Mouse (Mus musculus) ovary, adult 18-20 months (tissue): Measurements from ENCODE around the gene Pdcd6.
A peak's percentile ranks its signal among the peaks of the same experiment; 100 is the strongest.

Experiments used
- DNase-seq: peaks from one replicate; pipeline ENCODE4 v3.0.0; 2022; ENCODE audit warnings: low spot score, mixed read lengths

Pdcd6 gene

DNA sequence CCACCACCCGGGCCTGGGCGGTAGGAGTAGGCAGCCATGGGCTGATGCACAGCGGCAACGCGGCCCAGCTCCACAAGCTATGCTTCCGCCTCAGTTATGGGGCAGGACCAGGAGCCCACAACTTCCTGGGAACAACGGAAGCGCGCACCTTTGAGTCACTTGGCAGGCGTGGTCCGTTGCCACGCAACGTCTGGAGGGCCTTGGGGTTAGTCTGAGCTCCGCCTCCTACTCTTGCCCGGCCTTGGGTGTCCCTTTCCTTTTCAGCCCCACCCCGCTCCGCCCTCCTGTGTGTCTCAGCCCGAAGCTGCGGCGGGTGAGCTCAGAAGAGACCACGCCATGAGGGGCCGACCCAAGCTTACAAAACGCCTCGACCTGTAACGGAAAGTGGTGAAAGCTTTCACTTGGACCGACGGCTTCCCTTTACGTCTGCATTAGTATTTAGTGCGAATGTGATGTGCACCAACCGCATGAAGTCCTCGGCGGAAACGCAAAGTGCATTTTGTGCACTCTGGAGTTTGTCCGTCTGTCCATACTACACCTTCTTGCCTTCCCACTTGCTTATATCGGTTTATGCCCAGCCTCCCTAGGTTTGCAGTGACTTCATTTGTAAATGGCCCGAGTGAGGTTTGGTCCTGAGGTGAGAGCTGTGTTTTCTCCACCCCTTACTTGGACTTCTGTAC is at the start of gene Pdcd6:
Gene Pdcd6 (minus strand): TSS at position 411 of the 680 bp plus-strand sequence.
- peak; percentile 96 for DNase-seq

DNA sequence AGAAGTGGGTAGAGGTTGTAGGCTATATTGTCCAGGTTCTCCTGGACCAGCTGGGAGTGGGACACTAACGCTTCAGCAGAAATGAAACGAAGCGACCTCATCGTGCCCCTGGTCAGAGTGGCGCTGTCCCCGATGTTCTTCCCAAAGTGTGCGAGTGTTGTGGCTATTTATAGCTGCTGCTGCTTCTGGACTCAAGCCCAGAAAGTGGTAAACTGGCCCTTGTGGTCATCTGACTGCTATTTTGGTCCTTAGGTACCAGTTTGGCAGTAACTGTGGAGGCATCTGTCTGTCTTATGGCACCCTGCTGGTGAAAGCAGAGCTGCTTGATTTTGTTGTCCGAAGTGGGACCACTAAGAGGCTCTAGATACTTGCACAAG is 46.5 kb upstream of the Pdcd6 start, which contains the start of gene Lrrc14b:
Gene Lrrc14b (minus strand): TSS at position 147 of the 377 bp plus-strand sequence.
- DNase-seq: peak; percentile 14

DNA sequence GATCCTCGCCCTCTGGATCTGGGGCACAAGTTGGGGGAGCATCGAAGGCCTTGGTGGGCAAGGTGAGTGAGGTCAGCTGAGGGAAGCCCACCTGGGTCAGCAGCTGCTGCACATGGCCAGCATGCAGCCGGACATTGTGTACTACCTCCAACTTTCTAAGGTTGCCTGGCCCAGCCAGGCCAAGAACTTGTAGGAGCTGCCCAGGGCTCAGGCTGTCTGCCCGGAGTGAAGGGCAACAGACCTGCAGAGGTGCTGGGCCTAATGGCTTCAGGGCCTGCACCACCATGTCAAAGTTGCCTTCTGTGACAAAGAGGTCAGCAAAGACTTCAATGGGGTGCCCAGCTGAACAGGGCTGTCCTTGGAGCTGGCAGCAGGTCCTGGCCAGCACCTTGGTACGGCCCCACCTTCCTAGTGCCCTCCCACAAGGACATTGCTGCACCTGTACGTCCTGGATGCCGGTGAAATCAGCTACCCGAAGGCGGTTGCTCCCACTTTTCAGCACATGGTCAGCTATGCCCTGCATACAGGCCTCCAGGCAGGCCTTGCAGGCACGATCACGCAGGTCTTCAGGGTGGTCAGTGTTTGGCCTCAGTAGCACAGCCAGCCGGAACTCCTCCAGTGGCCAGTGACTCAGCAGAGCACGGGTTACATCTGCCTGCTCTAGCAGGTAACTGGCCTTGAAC is 45.9 kb upstream of the Pdcd6 start:
- no peak for DNase-seq

DNA sequence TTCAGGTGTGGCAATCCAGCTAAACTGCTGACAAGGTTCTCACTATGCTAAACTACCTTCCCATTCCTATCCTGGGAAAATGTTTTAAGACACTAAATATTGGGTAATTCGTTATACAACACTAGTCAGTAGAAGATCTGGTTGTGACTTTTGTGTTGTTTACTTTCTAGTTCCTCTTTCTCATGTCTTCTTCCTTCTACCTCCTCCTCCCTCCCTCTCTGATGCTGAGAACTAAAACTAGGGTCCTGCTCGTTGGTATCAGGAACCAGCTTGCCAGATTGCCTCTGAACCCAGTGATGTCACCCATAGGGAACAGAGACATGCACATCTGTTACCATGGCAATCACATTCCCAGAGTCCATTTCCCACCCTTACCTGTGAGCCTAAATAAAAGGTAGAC is 44.8 kb upstream of the Pdcd6 start:
- no peak for DNase-seq

DNA sequence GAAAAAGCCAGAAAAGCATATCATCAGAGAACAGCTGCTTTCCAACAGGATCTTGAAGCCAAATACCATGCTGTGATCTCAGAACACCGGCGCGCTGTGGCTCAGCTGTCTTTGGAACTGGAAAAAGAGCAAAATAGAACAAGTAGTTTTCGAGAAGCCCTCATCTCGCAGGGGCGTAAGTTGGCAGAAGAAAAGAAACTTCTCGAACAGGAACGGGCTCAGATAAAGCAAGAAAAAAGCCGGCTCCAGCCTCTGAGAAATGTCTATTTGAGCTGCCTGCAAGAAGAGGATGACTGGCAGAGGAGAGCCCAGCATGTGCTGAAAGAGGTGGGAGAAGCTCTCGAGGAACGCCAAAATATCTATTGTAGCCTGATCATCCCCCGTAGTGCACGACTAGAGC is 39.1 kb upstream of the Pdcd6 start:
- DNase-seq: no peak

DNA sequence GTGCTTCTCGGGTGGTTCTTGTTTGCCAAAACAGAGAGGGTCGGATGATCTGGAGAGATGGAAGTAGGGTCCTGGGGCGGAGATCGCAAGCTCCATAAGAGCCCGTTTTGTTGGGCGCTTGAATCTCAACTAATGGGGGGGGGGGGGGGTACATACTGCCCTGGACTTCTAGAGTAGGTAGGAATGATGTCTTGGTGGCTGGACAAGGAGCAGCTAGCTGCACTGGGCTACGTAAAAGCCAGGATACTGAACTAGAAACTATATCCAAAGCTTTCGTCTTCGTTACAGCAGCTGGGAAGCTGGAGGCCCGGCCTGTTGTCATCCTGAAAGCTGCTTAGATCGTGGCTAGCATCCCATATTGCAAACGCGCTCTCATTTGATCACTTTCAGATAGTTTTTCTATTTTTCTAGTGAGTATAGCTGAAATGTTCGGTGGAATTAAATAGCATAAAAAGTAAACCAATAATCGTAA is 33.1 kb upstream of the Pdcd6 start:
- DNase-seq: no peak

DNA sequence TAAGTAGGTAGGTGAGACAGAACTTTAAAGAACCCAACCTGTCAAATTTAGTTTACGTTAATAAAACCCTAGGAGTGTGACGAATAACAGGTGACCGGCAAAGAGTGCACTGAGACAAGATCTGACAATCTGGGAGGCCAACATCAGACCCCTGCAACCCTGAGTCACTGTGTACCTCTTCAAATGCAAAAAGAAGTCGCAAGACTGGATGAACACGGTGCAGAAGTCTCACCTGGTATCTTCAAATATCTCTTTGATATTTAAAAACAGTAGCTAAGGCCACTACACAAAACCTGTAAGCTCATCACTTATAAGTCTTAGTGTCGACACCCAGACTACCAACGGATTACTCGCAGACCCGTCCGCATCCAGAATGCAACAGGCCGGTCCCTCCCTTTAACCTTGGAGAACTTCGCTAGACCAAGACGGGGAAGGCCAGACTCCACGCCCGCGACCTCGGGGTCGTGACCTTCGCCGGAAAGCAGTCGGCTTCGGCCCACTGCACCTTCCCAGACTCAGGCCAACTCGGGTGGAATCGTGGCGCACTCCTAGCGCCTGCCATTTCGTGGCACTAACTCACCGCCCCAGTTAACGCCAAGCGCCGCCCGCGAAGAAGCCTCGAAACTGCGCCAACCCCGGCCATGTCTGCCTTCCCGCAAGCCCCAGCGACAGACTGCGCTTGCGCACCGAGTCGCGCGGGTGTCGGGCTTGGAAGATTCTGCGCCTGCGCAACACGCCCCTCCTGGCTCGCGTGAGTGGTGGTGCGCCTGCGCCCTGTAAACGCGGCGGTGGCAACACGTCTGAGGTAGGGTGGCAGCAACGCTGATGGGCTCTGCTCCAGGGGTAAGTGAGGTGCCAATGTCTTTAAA is 32.4 kb upstream of the Pdcd6 start, which contains the start of the genes Sdha and Ccdc127:
Gene Sdha (minus strand): TSS at position 715 of the 869 bp plus-strand sequence.
Gene Ccdc127 (plus strand): TSS at position 744 of the 869 bp plus-strand sequence.
- DNase-seq: peak; percentile 92

DNA sequence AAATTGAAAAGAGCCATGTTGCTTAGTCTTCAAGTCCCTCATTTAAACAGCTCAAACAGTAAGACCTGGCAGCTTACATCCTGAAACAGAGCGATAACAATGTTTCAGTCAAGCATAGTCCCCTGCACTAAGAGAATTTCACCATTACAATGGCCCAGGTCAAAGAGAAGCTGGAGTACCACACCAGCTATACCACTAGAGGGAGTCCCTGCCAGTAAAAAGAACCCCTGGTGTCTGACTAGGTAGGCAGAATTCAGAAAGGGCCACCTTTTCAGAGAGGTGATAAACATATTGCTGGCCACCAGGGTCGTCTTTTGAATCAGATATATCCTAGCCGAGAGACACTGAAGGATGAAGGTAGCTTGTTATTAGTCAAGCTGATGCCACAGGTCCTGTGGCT is 23.7 kb upstream of the Pdcd6 start:
- no peak for DNase-seq

DNA sequence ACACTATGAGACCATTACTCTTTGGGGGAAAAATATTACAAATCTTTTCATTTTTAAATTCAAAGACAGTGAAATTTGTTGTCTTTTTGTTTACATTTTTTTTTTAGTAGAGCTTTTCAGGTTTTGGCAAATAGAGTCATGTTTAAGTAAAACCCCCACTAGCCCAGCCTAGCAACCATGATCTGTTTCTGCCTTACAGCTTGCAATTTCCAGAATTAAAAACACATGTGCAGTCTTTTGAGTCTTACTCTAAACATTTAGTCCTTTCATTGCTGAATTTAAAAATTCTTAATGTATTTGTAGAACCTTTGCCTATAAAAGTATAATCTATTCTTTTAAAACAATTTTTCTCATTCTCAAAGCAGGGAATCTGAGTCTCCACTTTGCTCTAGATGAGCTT is 11.9 kb upstream of the Pdcd6 start:
- no peak for DNase-seq

DNA sequence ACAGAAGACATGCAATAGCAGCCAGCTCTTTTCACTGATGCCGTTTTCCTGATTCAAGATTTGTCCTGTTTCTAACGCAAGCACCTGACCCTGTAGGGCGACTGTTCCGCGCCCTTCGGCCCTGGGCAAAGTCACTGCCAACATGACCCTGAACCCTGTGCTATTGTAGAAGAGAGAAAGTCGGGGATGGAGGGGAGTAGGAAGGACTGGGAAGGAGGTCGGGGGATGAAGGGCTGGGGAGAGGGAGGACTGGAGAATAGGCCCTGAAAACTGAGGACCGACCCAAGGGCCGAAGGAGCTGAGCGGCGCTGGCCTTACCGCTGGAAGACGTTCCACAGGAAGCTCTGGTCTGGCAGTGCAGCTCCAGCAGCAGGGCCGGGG is 601 bp downstream of the Pdcd6 start:
- no peak for DNase-seq

DNA sequence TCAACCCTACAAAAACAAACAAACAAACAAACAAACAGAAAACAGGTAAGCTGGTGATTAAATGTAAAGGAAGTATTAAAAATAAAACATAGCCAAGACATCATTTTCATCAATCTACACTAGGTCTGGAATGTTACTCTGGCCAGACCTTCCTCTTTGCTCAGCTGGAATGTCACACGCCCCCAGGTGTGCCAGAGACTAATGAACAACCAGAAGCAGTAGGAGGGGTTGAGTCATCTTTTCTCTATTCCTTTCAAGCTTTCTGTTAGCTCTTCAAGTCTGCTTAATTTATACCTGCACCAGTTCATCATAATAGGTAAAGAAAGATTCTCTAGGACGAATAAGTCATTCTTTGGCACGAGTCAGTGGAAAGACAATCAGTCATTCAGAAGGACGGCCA is 994 bp downstream of the Pdcd6 start:
- DNase-seq: no peak

DNA sequence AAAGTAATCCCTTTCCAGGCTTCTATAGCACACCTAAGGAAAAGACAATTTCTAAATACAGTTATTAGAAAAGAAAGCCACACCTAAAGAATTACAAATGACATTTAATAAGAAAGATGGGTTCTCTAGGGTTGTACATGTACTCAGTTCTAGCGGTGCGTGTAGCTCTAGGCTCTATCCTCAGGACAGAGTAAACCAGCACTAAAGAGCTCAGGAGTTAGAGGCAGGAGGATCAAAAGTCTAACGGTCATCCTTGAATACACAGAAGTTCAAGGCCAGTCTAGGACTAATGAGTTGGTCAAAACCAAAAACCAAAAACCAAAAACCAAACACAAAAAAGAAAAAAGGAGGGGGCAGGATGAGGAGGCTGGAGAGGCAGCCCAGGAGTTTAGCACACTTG is 2.8 kb downstream of the Pdcd6 start:
- DNase-seq: no peak

DNA sequence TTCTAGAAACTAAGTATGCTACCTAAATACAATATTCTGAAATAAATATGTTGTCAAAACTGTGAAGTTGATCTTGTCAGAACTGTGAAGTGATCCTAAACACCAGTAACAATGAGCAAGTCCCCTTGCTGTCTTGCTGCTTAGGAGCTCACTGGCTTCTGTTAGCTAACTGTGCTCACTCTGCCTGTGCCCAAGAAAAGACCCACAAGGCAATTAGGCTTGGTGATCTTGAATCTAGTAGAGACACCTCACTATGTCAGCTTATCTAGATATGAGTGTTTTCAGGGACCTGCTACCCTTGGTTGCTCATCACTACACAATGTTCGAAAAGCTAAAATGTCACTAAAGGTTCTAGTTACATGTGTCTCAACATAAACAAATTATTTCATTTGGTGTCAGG is 11.6 kb downstream of the Pdcd6 start:
- DNase-seq: no peak

DNA sequence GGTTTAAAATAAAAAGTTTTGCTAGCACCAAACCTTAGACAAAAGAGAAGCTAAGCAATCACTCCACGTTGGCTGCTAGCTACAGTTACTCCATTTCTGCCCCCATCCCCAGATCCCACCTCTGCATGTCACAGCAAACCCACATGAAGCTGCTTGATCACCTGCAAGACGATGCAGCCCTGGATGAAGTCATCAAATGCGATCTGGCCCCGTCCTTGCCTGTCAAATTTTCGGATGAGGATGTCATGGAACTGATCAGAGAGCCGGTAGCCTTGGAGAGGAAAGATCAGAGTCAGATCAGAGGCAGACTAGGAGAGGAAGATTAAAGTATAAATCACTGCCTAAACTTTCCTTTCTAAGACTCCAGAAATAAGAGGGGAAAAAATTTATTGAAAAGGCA is 12.0 kb downstream of the Pdcd6 start:
- DNase-seq: no peak

DNA sequence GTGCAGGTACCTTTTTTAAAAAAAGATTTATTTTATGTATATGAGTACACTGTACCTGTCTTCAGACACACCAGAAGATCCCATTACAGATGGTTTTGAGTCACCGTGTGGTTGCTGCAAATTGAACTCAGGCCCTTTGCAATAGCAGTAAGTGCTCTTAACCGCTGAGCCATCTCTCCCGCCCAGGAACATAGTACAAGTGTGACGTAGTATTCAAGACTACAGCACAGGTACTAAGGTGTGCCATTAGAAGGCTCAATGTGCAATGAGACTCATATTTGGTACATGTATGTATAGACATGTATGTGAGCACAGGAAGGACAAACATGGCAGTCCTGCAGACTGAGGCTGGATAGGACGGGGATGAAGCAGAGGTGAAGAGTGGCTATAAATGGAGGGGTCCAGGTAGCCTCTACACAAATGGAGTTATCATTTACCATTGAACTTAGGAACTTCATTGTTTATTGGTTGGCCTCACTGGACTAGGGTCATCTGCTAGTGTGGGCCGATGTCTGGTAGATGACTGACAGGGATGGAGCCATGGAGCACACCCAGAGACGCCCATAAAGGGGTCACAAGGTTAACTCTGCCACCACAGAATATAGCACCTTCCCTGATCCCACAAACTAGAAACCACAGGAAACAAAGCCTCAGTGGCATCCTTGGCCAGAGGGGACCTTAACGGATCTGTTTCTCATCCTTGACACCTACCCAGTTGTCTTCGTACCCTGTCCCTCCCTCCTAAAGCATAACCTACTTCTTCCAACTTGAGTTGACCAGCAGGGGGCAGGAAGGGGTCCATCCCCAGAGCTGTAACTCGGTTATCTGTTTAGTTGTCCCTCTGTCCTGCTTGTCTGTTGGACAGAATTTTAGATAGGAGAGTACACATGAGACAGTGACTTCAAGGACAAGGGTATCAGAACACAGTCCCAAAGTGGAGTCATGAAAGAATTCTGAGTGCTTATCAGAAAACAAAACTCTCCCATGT is 15.0 kb downstream of the Pdcd6 start:
- DNase-seq: no peak

DNA sequence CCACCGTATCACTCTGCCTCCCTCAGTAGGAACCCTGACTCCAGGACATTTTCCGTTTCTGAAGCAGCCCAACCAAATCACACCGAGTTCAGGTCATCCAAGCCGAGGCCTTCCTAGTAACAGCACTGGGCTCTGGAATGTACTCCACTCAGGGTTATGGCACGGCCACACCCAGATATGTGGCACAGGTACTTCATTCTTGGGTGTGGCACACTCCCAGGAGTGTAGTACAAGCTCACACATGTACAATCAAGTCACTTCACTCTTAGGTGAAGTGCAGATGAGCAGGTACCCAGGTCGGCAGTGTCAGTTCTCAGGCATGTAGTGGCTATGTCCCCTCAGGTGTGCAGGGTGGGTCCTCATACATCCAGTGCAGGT is 15.8 kb downstream of the Pdcd6 start:
- no peak for DNase-seq

DNA sequence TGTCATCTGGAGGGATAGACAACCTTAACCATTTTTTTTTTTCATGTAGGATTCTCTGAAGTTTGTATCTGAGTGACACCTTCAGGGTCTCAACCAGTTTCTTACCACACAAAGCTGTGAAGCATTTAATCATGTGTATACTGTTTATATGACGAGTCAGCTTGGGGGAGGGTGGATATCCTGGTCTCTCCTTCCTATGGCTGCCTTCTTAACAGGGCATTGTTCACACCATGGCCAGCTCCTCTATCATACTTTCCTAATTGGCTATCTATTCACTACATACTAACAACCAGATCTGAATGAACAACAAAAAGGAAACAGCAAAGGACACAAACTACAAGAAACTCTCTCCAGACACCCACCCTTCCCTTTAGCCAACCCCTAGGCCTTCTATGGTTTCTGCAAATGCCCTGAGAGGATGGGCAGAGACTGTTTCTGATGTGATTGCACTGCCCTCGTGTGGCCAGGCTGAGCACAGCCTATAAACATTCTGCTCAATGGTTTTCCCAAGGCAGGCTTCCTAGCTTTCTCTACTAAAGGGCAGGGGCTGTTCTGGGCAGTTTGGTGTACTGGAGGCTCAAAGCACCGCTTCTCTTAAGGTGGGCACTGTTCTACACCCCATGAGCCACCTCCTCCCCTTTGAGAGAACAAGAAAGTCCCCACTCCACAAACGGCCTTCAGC is 16.3 kb downstream of the Pdcd6 start:
- peak; percentile 12 for DNase-seq

DNA sequence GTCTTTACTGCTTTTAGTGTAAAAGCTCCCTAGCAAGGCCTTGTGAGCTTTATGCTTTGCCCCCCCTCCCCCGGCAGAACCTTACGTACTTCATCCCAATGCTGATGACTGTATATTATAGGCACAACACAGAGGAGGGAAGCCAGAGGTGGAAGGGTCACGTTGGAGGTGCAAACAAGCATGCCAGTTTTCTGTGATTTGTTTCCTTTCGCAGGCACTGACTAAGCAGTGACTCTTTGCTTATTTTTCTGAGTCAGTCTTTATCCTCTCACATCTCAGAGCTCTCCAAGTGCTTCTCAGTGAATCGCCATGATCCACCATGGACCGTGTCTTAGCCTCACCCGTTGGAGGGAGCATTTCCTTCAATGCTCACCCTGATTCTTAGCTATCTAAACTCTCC is 21.0 kb downstream of the Pdcd6 start:
- DNase-seq: no peak

DNA sequence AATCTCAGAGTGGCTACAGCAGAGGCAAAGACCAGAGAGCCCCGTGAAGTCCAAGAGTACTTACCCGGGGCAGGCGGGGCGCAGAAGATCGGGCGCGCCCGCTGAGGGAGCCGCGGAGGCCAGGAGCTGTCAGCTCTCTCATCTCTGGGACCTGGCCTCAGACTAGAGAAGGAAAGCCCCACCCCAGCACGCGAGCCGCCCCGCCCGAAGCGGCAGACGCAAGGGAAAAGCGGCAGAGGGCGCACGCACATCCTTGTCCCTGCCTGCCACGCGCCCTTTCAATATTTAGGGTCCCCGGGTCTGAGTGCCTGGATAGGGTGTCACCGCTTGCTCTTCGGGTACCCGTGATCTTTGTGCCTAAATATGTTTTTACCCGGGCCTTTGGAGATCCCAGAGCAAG is 25.2 kb downstream of the Pdcd6 start, which contains the start of gene Ahrr:
Gene Ahrr (minus strand): TSS at position 165 of the 400 bp plus-strand sequence.
- peak; percentile 42 for DNase-seq

DNA sequence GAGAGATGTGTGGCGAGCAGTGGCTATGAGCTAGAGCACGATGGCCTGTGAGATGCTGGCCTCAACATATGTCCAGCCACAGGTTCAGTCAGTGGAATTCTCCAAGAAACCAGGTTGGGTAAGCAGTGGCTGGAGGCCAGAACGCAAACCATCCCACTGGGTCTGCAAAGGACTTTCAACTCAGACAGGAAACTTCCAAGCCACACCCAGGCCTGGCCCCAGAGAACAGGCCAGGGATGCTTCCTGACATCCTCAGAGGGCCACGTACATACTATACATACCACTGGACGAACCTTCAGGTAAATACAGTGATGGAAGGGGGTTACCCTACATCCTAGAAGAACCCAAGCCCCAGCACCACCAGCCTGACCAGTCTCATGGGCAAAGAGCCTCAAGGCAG is 27.7 kb downstream of the Pdcd6 start:
- no peak for DNase-seq

DNA sequence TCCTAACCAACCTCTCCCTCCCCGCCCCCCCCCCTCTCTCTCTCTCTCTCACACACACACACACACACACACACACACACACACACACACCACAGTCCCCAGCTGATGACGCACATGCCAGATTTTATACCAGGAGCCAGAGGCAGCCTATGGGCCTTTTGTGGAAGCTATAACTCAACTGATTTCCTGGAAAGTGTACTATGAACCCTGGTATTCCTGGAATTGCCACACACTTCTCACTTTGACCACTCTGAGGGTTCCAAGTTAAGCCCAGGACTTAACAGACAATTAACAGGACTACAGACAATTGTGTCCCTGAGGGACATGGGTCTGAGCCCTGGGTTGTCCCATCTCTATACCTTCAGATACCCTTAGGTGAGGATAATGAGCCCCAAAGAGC is 35.1 kb downstream of the Pdcd6 start:
- DNase-seq: no peak
